ENCODE assay signal across 8 mouse cellular contexts in genomic region chr15:11064558-11065411, GRCm38 (mm10). TPM values are rescaled to one million over a fixed set of nuclear protein-coding genes. Genes with fewer than 3 reads are reported as not detected.
DNase-seq lines count a peak whose midpoint lies in the region; TF ChIP-seq lines count a peak whose summit lies in the region.

TSS of gene Adamts12 (plus strand) at chr15:11064790.

- peak within 1 kb of the TSS; percentile 36 for H3K9ac ChIP-seq in heart, adult 2 months (ENCODE audit: low read depth, low read length)

- TF ChIP-seq POLR2A in heart, adult 2 months (IDR thresholded peaks at IDR 0.05; ENCODE audit: insufficient read depth, low read depth, low read length): peak; percentile 42; the same call in 1 of the 2 replicates

- H3K4me3 ChIP-seq in heart, adult 2 months: peak within 1 kb of the TSS; percentile 47

- 2% methylated on average over 25 of the region's 25 CpGs for WGBS in heart, adult 2 months

- peak; percentile 20 for DNase-seq in ZHBTc4 (ENCODE audit: low read depth, low spot score)
- DNase-seq in embryo, embryonic 10.5 days (ENCODE audit: low spot score): peak; percentile 77
- DNase-seq in heart, adult 2 months: peak; percentile 85 to 87
- peak; percentile 65 for DNase-seq in kidney, adult 11 months
- DNase-seq in lung, adult 18-20 months: peak; percentile 45 to 62
- DNase-seq in ovary, adult 18-20 months (ENCODE audit: low spot score): peak; percentile 61
- DNase-seq in left cerebral cortex, adult 11 months (ENCODE audit: low spot score): no peak
- DNase-seq in spleen, postnatal 36 days (ENCODE audit: low spot score in 2 of 2): no peak

- TF ChIP-seq CTCF in heart, adult 2 months (IDR thresholded peaks at IDR 0.05): no peak

- no peaks in the 10 kb centered on the region for H3K79me2 ChIP-seq in heart, adult 2 months (replicated peaks; ENCODE audit: control insufficient read depth, insufficient read depth, low read length)

- H3K27me3 ChIP-seq in heart, adult 2 months (ENCODE audit: control insufficient read depth, insufficient read depth, low read length): no peaks in the 10 kb centered on the region

- TF ChIP-seq EP300 in heart, adult 2 months (IDR thresholded peaks at IDR 0.05; ENCODE audit: insufficient read depth, low read depth, low read length): no peak

- H3K36me3 ChIP-seq in heart, adult 2 months (ENCODE audit: control insufficient read depth, insufficient read depth, low read length): no peaks in the 10 kb centered on the region

- peak within 1 kb of the TSS; percentile 87 for H3K27ac ChIP-seq in heart, adult 2 months

- intact Hi-C loops in heart, adult 2 months (cut with DNase I): loop anchor here (2.0 to 5.0 kb wide), 2 partner anchors 52 to 82 kb away; partner anchors contain the start of gene Amacr

- H3K4me1 ChIP-seq in heart, adult 2 months (ENCODE audit: control insufficient read depth, insufficient read depth, low read length): peaks cover 2% of the 10 kb centered on the region; the same call in 1 of the 2 replicates

RNA-seq across cellular contexts. Expression of gene Adamts12, which starts in this region (rescaled TPM):
- 1 to 10 TPM; 1.3 to 2.7 TPM for total RNA-seq in heart, adult 2 months (2021)
- 0.64 and 1.7 TPM in 2 replicates for polyA plus RNA-seq in heart, adult 2 months (2012; rRNA removed)

Comparison
In these comparisons a context has a peak if more than half of its experiments do, and no peak if none do; other contexts are left out.
1. DNase-seq: peak in ZHBTc4 (single experiment), embryo, embryonic 10.5 days (single experiment), heart, adult 2 months (2 of 2), kidney, adult 11 months (single experiment), lung, adult 18-20 months (2 of 2) and ovary, adult 18-20 months (single experiment); none in left cerebral cortex, adult 11 months (single experiment) and spleen, postnatal 36 days (0 of 2).